Mouse (Mus musculus) spleen, adult 2 months (tissue): ENCODE data around the gene Gna12. TPM values are rescaled to one million over a fixed set of nuclear protein-coding genes. Genes with fewer than 3 reads are reported as not detected.
A peak's percentile ranks its signal among the peaks of the same experiment; 100 is the strongest.

Source experiments
- DNase-seq, 2 experiments: peaks; one replicate each; pipeline versions ENCODE4 v3.0.0 to v3.0.0-alpha.2; 2012 to 2021; ENCODE audit warnings: low spot score in 2 of 2, low read depth in 1 of 2
- H3K27ac ChIP-seq: fragments of 200-500 bp; 2 replicates; pipeline ENCODE4 v1.5.1; 2012; ENCODE audit warnings: low read length, inconsistent platforms; ENCODE audit not compliant: insufficient read depth
- H3K27me3 ChIP-seq: fragments of 200-500 bp; 2 replicates; pipeline ENCODE4 v1.6.1; 2012; ENCODE audit warnings: mild to moderate bottlenecking, moderate library complexity, low read length, inconsistent platforms; ENCODE audit not compliant: control insufficient read depth, insufficient read depth
- H3K36me3 ChIP-seq: fragments of 200-500 bp; 2 replicates; pipeline ENCODE4 v1.6.1; 2012; ENCODE audit warnings: mild to moderate bottlenecking, low read length, inconsistent platforms; ENCODE audit not compliant: control insufficient read depth, insufficient read depth
- H3K4me1 ChIP-seq: fragments of 200-500 bp; 2 replicates; pipeline ENCODE4 v1.6.1; 2011; ENCODE audit warnings: inconsistent platforms; ENCODE audit not compliant: control insufficient read depth, insufficient read depth, insufficient read length
- H3K4me3 ChIP-seq: fragments of 200-500 bp; 2 replicates; pipeline ENCODE4 v1.5.1; 2011; ENCODE audit warnings: mild to moderate bottlenecking, inconsistent platforms; ENCODE audit not compliant: insufficient read depth, insufficient read length; ENCODE audit errors: extremely low read depth
- CTCF ChIP-seq: fragments of 200-500 bp; IDR thresholded peaks from 2 replicates; pipeline ENCODE4 v1.5.1; 2011; ENCODE audit warnings: mild to moderate bottlenecking, inconsistent platforms; ENCODE audit not compliant: insufficient read depth, insufficient read length, insufficient replicate concordance; ENCODE audit errors: extremely low read depth
- POLR2A ChIP-seq: fragments of 200-500 bp; IDR thresholded peaks from 2 replicates; pipeline ENCODE4 v1.6.1; 2011; ENCODE audit warnings: low read depth, low read length, inconsistent platforms
- WGBS: fragments of 180-500 bp; shearing (Covaris S2); methylation state at CpG from one replicate; pipeline ENCODE4 v1.1.7; 2018; 5-methylcytosine and 5-hydroxymethylcytosine counted together
- polyA plus RNA-seq: library from polyadenylated mRNA; depleted of rRNA; stranded (reverse); fragments of >200 nt; gene quantifications from 2 replicates; pipeline ENCODE4 v1.2.3, GENCODE M21; 2012

Gene Gna12
- polyA plus RNA-seq, 1 experiment, result 66.8 TPM

DNA sequence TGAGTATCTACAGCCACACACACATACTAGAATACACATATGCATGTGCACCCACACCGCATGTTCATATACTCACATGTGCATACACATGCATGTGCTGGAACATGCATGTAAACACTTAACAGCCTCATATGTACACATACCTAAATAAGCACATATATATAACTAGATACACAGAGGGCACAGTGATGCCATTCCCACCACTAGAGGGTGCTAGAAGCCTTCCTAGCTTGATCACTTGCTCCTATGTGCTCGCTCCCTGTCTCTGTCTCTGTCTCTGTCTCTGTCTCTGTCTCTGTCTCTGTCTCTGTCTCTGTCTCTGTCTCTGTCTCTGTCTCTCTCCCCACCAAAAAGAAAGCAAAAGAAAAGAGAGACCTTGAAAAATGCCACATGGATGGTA is 38.8 kb upstream of the Gna12 start:
- H3K4me1 ChIP-seq, result no peaks in the 10 kb centered on the region; the same call in 1 of the 2 replicates
- 62% methylated on average over 2 of the region's 2 CpGs for WGBS
- H3K27ac ChIP-seq, result no peak overlapping the region
- peak; percentile 58; the same call in 1 of the 2 replicates for TF ChIP-seq CTCF
- TF ChIP-seq POLR2A, result no peak
- DNase-seq, result peak; percentile 54 to 62
- H3K36me3 ChIP-seq, result peaks cover 13% of the 10 kb centered on the region
- H3K4me3 ChIP-seq, result no peak overlapping the region
- no peaks in the 10 kb centered on the region for H3K27me3 ChIP-seq

DNA sequence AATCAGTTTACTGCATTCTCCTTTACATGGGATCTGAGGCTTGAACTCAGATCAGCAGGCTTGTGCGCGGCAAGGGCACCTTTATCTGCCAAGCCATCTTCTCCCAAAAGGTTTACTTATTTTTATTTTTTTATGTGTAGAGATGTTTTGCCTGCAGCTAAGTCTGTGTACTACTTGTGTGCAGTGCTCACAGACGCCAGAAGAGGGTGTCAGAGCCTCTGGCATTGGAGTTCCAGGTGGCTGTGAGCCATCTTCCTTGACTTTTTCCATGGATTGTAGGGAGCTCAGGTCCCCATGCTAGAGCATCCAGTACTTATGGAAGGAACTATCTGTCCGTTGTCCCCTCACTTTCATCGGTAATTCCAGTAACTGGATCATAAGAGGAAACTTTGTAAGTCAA is 29.5 kb upstream of the Gna12 start:
- H3K4me1 ChIP-seq, result no peaks in the 10 kb centered on the region
- WGBS, result 85% methylated on average over 5 of the region's 5 CpGs
- no peaks in the 10 kb centered on the region for H3K27me3 ChIP-seq
- H3K36me3 ChIP-seq, result no peaks in the 10 kb centered on the region
- H3K4me3 ChIP-seq, result no peak overlapping the region
- no peak overlapping the region for H3K27ac ChIP-seq
- no peak for TF ChIP-seq POLR2A
- no peak for TF ChIP-seq CTCF
- no peak for DNase-seq

GRCm38 (mm10) chr5:140858335-140858734 is 28.1 kb upstream of the Gna12 start:
- 39% methylated on average over 3 of the region's 3 CpGs for WGBS
- Histone ChIP-seq H3K36me3 (no peaks in the 10 kb centered on the region), H3K27me3 (no peaks in the 10 kb centered on the region), H3K27ac (no peak overlapping the region), H3K4me3 (no peak overlapping the region), H3K4me1 (no peaks in the 10 kb centered on the region)
- TF ChIP-seq CTCF (peak; percentile 0; the same call in 1 of the 2 replicates), POLR2A (no peak)
- peak in 1 of 2 experiments; percentile 24 for DNase-seq

- no peaks in the 10 kb centered on the region for H3K4me1 ChIP-seq
- H3K4me3 ChIP-seq, result no peak overlapping the region
- H3K27me3 ChIP-seq, result no peaks in the 10 kb centered on the region
- no peak for DNase-seq
- 50% methylated on average over 8 of the region's 8 CpGs for WGBS
- TF ChIP-seq CTCF, result peak; percentile 14; the same call in 1 of the 2 replicates
- no peak for TF ChIP-seq POLR2A
- H3K36me3 ChIP-seq, result no peaks in the 10 kb centered on the region
- no peak overlapping the region for H3K27ac ChIP-seq
These were observed 27.4 kb upstream of the Gna12 start for GRCm38 (mm10) chr5:140857432-140858154.

DNA sequence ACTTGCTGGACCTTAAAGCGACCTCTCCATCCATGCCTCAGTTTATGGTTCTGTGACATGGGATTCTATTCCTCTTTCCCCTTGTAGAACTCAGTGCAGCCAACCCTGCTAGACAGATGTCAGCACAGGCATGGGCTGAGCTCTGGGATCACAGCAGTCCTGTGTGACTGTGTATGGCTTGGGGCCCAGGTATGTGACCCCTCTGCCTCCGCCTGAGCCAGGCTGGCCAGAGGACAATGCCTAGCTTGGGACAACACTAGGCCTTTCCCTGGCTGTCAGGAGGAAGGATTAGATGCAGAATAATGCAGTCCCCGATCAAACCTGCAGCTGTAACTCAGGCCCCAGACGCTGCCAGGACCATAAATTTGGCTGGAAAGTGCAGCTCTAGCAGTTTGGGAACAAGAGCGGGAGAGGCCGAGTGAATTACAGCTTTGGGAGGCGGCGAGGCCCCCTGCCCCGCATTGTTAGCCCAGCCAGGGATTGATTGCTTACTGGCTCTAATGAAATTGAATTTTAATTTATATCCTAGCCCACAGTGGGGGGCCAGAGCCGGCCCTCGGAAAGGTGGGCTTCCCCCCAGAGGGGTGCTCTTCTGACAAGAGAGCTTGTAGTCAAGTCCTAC is 25.8 kb upstream of the Gna12 start:
- no peak overlapping the region for H3K4me3 ChIP-seq
- 93% methylated on average over 11 of the region's 11 CpGs for WGBS
- no peaks in the 10 kb centered on the region for H3K4me1 ChIP-seq
- TF ChIP-seq CTCF, result no peak
- no peak for DNase-seq
- no peaks in the 10 kb centered on the region for H3K27me3 ChIP-seq
- no peaks in the 10 kb centered on the region for H3K36me3 ChIP-seq
- H3K27ac ChIP-seq, result no peak overlapping the region

GRCm38 (mm10) chr5:140854700-140855099 is 24.5 kb upstream of the Gna12 start:
- Histone ChIP-seq H3K4me1 (no peaks in the 10 kb centered on the region), H3K4me3 (no peak overlapping the region), H3K27ac (no peak overlapping the region), H3K27me3 (no peaks in the 10 kb centered on the region), H3K36me3 (no peaks in the 10 kb centered on the region)
- TF ChIP-seq POLR2A (no peak), CTCF (no peak)
- 91% methylated on average over 4 of the region's 4 CpGs for WGBS
- no peak for DNase-seq

- WGBS, result 88% methylated on average over 5 of the region's 5 CpGs
- no peak overlapping the region for H3K27ac ChIP-seq
- no peaks in the 10 kb centered on the region for H3K4me1 ChIP-seq
- H3K27me3 ChIP-seq, result no peaks in the 10 kb centered on the region
- no peaks in the 10 kb centered on the region for H3K36me3 ChIP-seq
- no peak for DNase-seq
- TF ChIP-seq CTCF (no peak), POLR2A (no peak)
- no peak overlapping the region for H3K4me3 ChIP-seq
These were observed 23.5 kb upstream of the Gna12 start for GRCm38 (mm10) chr5:140853723-140854122.
